Mouse (Mus musculus) heart, postnatal 10 days (tissue): Measurements from ENCODE around the gene Elfn2. TPM values are rescaled to one million over a fixed set of nuclear protein-coding genes. Genes with fewer than 3 reads are reported as not detected.

ENCODE experiments used
- DNase-seq, 2 experiments: peaks; one replicate each; pipeline ENCODE4 v3.0.0; 2021
- intact Hi-C: fragments of 180-260 bp; cut with DNase I; formaldehyde crosslinking; loops from one replicate; pipeline ENCODE4 v1.15.1; 2025
- total RNA-seq, 2 experiments: library from RNA; stranded (reverse); gene quantifications; 2 replicates each; pipeline ENCODE4 v1.2.3; 2021

Gene Elfn2
- total RNA-seq, 2 experiments from 2014 or later: 1.2 TPM

- intact Hi-C loops: no loop called here
- DNase-seq: no peak
Measured at GRCm38 (mm10) chr15:78726697-78727096, 8.1 kb upstream of the Elfn2 start.

GRCm38 (mm10) chr15:78720532-78720931, 2.0 kb upstream of the Elfn2 start:
- DNase-seq: peak; percentile 61
- intact Hi-C loops: loop anchor here (1.0 kb wide), 1 partner anchor 97 kb away; no protein-coding TSS in a partner anchor

GRCm38 (mm10) chr15:78720094-78720493, 1.5 kb upstream of the Elfn2 start:
- intact Hi-C loops: loop anchor here (1.0 kb wide), 1 partner anchor 97 kb away; no protein-coding TSS in a partner anchor
- DNase-seq: peak; percentile 65 to 83

DNA sequence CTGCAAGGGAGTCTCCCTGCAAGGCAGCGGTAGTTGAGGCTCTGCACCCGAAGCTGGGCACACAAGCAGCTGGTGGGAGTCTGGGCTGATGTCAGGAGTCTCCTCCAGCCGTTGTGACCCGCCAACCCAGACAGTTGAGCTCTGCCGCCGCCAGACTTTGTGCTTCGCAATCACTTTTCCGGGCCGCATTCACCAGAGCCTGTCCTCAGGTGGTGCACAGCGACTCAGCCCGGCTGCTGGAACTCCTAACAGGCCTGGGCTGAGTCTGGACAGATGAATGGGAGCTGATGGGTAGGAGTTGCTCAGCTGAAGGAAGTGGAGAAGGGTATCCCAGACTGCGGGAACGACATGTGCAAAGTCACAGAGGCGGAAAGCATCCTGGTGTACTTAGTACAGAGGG, 845 bp upstream of the Elfn2 start:
- intact Hi-C loops: no loop called here
- DNase-seq: no peak

DNA sequence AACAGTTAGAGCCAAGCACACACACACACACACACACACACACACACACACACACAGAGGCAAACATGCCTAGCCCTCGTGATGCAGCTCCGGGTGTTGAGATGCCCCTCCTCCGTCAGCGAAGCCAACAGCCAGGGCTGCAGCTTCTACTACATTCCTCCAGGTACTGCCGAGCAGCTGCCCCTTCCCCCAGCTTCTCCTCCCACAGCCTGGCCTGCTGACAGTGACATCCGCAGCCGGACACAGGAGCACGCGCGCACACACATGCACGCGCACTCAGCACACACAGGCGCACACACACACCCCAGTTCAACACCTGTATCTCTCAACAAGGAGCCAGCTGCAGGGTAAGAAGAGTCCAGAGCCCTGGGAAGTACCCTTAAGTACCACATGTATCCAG, 1.6 kb downstream of the Elfn2 start:
- intact Hi-C loops: no loop called here
- no peak for DNase-seq

- intact Hi-C loops: no loop called here
Measured at GRCm38 (mm10) chr15:78715856-78716255, 2.7 kb downstream of the Elfn2 start.

DNA sequence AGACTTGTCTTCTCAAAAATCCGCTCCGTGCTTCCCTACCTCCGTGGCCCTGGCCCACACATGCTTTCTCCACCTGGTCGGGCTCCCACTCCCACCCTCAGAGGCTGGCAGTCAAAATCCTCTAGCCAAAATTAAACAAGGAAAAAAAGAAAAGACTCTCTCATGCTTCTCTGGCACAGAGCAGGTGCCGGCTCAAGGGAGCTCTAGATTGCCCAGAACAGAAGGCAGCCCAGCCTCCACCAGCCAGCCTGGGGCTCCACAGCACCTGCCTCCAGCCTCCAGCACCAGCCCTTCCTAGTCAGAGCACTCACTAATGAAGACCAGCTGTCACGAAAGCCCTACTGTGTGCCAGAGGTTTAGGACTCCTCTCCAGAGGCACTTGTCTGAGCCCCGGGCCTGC, 4.8 kb downstream of the Elfn2 start:
- no peak for DNase-seq
- intact Hi-C loops: no loop called here

More at GRCm38 (mm10) chr15:78715856-78716255, 2.7 kb downstream of the Elfn2 start:
- DNase-seq: no peak

GRCm38 (mm10) chr15:78712335-78713258, 6.0 kb downstream of the Elfn2 start:
- DNase-seq: peak; percentile 37 to 50
- intact Hi-C loops: no loop called here

- DNase-seq: no peak
- intact Hi-C loops: no loop called here
Measured at GRCm38 (mm10) chr15:78711935-78712334, 6.6 kb downstream of the Elfn2 start.

DNA sequence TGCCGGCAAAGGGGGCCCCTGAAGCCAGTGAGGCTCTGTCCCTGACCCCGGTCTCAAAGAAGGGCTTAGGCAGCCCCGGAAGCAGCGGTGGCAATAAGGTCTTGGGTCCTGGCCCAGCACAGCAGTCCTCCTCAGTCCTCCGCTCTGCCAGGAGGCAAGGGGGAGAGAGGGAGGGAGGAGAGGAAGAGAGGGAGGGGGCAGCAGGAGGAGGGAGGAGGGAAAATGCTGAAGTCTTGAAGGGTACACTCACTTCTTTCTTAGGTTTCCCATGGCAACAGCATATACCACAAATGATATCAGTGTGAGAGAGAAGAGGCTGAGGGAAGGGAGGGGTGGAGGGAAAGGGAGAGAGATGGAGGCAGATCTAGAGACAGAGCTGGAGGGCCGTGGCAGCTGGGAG, 7.9 kb downstream of the Elfn2 start:
- intact Hi-C loops: no loop called here
- no peak for DNase-seq

- intact Hi-C loops: no loop called here
- DNase-seq: peak; percentile 13 to 25
Measured at GRCm38 (mm10) chr15:78709767-78710166, 8.8 kb downstream of the Elfn2 start.

GRCm38 (mm10) chr15:78706630-78707029, 11.9 kb downstream of the Elfn2 start:
- DNase-seq: no peak
- intact Hi-C loops: no loop called here

DNA sequence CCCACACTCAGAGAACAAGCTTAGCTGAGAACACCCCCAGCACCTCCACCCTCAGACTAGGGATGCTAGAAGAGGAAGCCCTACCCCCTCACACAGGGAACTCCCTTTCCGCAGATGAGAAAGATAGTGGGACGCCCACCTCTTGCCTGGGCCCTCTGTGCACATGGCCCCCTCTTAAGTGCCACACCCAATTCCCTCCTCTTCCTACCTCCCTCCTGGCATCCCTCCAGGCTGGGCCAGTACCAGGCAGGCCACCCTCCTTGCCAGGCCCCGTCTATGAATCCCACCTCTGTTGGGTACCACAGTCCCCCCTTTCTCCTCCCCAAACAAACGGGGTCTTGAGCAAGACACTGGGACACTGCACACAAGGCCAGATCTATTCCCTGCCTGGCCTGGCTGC, 13.7 kb downstream of the Elfn2 start:
- intact Hi-C loops: no loop called here
- no peak for DNase-seq

- intact Hi-C loops: no loop called here
- DNase-seq: no peak
Measured at GRCm38 (mm10) chr15:78704007-78704406, 14.6 kb downstream of the Elfn2 start.

GRCm38 (mm10) chr15:78700420-78700819, 18.2 kb downstream of the Elfn2 start:
- intact Hi-C loops: no loop called here
- no peak for DNase-seq

DNA sequence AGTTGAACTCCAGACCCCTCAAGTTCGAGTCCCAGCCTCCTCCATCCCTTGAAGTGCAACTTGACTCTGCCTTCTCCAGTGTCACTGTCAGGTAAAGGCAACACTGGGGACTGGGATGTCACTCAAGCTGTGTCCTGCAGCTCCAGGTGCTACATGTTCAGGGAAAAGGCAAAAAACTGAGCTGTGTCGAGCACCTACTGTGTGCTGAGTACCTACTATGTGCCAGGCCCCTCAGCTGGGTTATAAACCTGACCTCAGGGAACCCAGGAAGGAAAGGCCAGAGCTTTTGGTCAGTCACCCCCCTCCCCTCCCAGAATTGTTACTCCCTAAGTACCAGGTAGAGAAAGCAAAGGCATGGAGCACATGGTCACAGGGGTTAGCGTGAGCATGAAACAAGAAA, 19.1 kb downstream of the Elfn2 start:
- intact Hi-C loops: no loop called here
- DNase-seq: no peak

- intact Hi-C loops: no loop called here
- DNase-seq: no peak
Measured at GRCm38 (mm10) chr15:78698491-78699135, 20.0 kb downstream of the Elfn2 start.

DNA sequence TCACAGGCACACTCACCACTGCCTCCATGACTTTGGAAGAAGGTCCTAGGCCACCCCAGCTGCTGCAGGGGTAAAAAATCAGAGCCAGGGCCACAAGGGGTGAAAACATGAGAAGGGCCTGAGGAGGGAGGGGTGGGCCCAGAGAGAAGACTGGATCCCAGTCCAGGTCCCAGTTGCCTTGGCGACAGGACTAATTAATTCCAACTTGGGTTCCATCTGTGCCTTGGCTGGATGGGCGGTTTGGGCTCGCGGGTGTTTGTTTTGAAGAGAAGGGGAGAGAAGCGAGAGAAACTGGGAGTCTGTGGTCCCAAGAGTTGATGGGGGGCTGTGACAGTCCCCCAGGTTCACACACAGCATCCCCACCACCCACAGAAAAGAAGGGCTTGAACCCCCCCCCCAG, 20.5 kb downstream of the Elfn2 start:
- no peak for DNase-seq
- intact Hi-C loops: no loop called here

GRCm38 (mm10) chr15:78695745-78696144, 22.8 kb downstream of the Elfn2 start:
- intact Hi-C loops: no loop called here
- no peak for DNase-seq

DNA sequence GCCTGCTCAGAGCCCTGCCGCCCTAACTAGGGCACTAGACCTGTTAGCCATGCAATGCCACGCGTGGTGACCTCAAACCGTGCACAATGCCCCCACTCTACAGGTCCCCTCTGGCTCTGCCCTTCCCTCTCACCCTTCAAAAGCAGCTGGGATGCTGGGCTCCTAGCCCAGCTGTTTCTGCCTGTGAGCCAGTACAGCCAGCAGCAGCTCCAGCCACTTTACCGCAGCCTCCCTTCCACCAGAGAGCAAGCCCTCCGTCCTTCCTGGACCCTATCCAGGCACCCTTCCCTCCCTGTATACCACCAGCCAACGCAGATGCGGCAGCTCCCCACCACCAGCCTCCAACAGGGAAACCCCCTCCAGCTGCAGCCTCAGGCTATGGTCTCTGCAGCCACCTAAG, 26.1 kb downstream of the Elfn2 start:
- DNase-seq: no peak
- intact Hi-C loops: no loop called here

GRCm38 (mm10) chr15:78690716-78691115, 27.9 kb downstream of the Elfn2 start:
- intact Hi-C loops: no loop called here

GRCm38 (mm10) chr15:78686910-78687309, 31.7 kb downstream of the Elfn2 start:
- intact Hi-C loops: no loop called here
- DNase-seq: no peak

More at GRCm38 (mm10) chr15:78690716-78691115, 27.9 kb downstream of the Elfn2 start:
- DNase-seq: no peak
